Mouse (Mus musculus) intestine, postnatal 0 days (tissue): ENCODE results near the gene Ushbp1. TPM values are rescaled to one million over a fixed set of nuclear protein-coding genes. Genes with fewer than 3 reads are reported as not detected.

Experiments
- ATAC-seq: fragments of 200-750 bp; cut with Nextera tagmentation; 2 replicates; pipeline ENCODE4 v1.8.0; 2017; ENCODE audit warnings: mild to moderate bottlenecking, moderate TSS enrichment, moderate library complexity
- H3K27ac ChIP-seq: fragments of 300-500 bp; sonication (generic); 2 replicates; pipeline ENCODE4 v1.5.1; 2014; ENCODE audit warnings: mild to moderate bottlenecking, low read depth, low read length, moderate library complexity
- H3K27me3 ChIP-seq: fragments of 300-500 bp; sonication (generic); replicated peaks from 2 replicates; pipeline ENCODE4 v1.6.1; 2014; ENCODE audit warnings: low read length, mixed read lengths; ENCODE audit not compliant: control insufficient read depth, insufficient read depth
- H3K36me3 ChIP-seq: fragments of 300-500 bp; sonication (generic); 2 replicates; pipeline ENCODE4 v1.6.1; 2014; ENCODE audit warnings: mild to moderate bottlenecking, moderate library complexity; ENCODE audit not compliant: control insufficient read depth, insufficient read depth
- H3K4me1 ChIP-seq: fragments of 300-500 bp; sonication (generic); replicated peaks from 2 replicates; pipeline ENCODE4 v1.6.1; 2014; ENCODE audit warnings: antibody characterized with exemption, low read length, mixed read lengths; ENCODE audit not compliant: control insufficient read depth, insufficient read depth
- H3K4me2 ChIP-seq: fragments of 300-500 bp; sonication (generic); replicated peaks from 2 replicates; pipeline ENCODE4 v1.6.1; 2014; ENCODE audit warnings: low read depth, mild to moderate bottlenecking, moderate library complexity
- H3K4me3 ChIP-seq: fragments of 300-500 bp; sonication (generic); 2 replicates; pipeline ENCODE4 v1.5.1; 2014; ENCODE audit warnings: low read depth, low read length
- H3K9ac ChIP-seq: fragments of 300-500 bp; sonication (generic); 2 replicates; pipeline ENCODE4 v1.6.1; 2014; ENCODE audit warnings: mild to moderate bottlenecking, low read depth, low read length
- H3K9me3 ChIP-seq: fragments of 300-500 bp; sonication (generic); 2 replicates; pipeline ENCODE4 v1.6.1; 2016; ENCODE audit warnings: mixed run types; ENCODE audit not compliant: control insufficient read depth
- CTCF ChIP-seq: sonication (generic); IDR thresholded peaks from 2 replicates; pipeline ENCODE4 v1.5.1; 2016; ENCODE audit warnings: low read depth, mild to moderate bottlenecking, control low read depth, antibody characterized with exemption, moderate library complexity
- WGBS: fragments of 180-500 bp; shearing (Covaris S2); extraction: QIAGEN DNeasy Blood & Tissue Kit; methylation state at CpG from one replicate; pipeline ENCODE4 v1.1.7; 2014; 5-methylcytosine and 5-hydroxymethylcytosine counted together
- polyA plus RNA-seq: library from polyadenylated mRNA; unstranded; fragments of >200 nt; fragmentation: Nextera tagmentation; extraction: Ambion mirVana; gene quantifications from 2 replicates; pipeline ENCODE4 v1.2.1, GENCODE M21; 2015

The Ushbp1 gene
- polyA plus RNA-seq, 1 experiment from 2014 or later = 4.1 TPM

- Histone ChIP-seq H3K27ac (no peak overlapping the region), H3K4me1 (no peaks in the 10 kb centered on the region), H3K4me3 (no peak overlapping the region), H3K9ac (no peak overlapping the region), H3K27me3 (no peaks in the 10 kb centered on the region), H3K9me3 (no peaks in the 10 kb centered on the region), H3K4me2 (no peak overlapping the region), H3K36me3 (no peaks in the 10 kb centered on the region)
- no peak for ATAC-seq
- WGBS = 95% methylated on average over 2 of the region's 2 CpGs
- TF ChIP-seq CTCF = no peak
These were observed 3.9 kb downstream of the Ushbp1 start for GRCm38 (mm10) chr8:71391696-71392095.

- 48% methylated on average over 1 of the region's 1 CpGs for WGBS
- H3K4me3 ChIP-seq = no peak overlapping the region
- no peak overlapping the region for H3K27ac ChIP-seq
- no peaks in the 10 kb centered on the region for H3K9me3 ChIP-seq
- H3K27me3 ChIP-seq = no peaks in the 10 kb centered on the region
- H3K9ac ChIP-seq = no peak overlapping the region
- no peak for ATAC-seq
- H3K4me1 ChIP-seq = peaks cover 5% of the 10 kb centered on the region
- H3K4me2 ChIP-seq = no peak overlapping the region
- H3K36me3 ChIP-seq = no peaks in the 10 kb centered on the region
- TF ChIP-seq CTCF = no peak
These were observed 7.3 kb downstream of the Ushbp1 start for GRCm38 (mm10) chr8:71388267-71388666.

GRCm38 (mm10) chr8:71385212-71385835 lies 10.3 kb downstream of the Ushbp1 start:
- TF ChIP-seq CTCF = peak; percentile 56
- Histone ChIP-seq H3K4me2 (no peak overlapping the region), H3K27me3 (no peaks in the 10 kb centered on the region), H3K36me3 (no peaks in the 10 kb centered on the region), H3K9me3 (no peaks in the 10 kb centered on the region), H3K4me1 (peaks cover 8% of the 10 kb centered on the region), H3K9ac (no peak overlapping the region), H3K27ac (no peak overlapping the region), H3K4me3 (no peak overlapping the region)
- no peak for ATAC-seq
- 70% methylated on average over 12 of the region's 12 CpGs for WGBS

GRCm38 (mm10) chr8:71383860-71384259 lies 11.7 kb downstream of the Ushbp1 start:
- no peak overlapping the region for H3K4me3 ChIP-seq
- no peak overlapping the region for H3K4me2 ChIP-seq
- peaks cover 13% of the 10 kb centered on the region for H3K4me1 ChIP-seq
- H3K9me3 ChIP-seq = no peaks in the 10 kb centered on the region
- 0 out of 2 replicates have a peak overlapping the region, but pooled peaks have one; percentile 31 for H3K9ac ChIP-seq
- H3K27ac ChIP-seq = peak overlapping the region; percentile 99
- TF ChIP-seq CTCF = no peak
- WGBS = 30% methylated on average over 3 of the region's 3 CpGs
- no peaks in the 10 kb centered on the region for H3K27me3 ChIP-seq
- no peak for ATAC-seq
- H3K36me3 ChIP-seq = 0 out of 2 replicates have a peak, but pooled peaks cover 1% of the 10 kb centered on the region

- no peaks in the 10 kb centered on the region for H3K9me3 ChIP-seq
- H3K4me2 ChIP-seq = 0 out of 2 replicates have a peak overlapping the region, but pooled peaks have one; percentile 9
- peak overlapping the region; percentile 99 for H3K27ac ChIP-seq
- ATAC-seq = no peak
- 24% methylated on average over 12 of the region's 12 CpGs for WGBS
- TF ChIP-seq CTCF = no peak
- 0 out of 2 replicates have a peak, but pooled peaks cover 4% of the 10 kb centered on the region for H3K36me3 ChIP-seq
- H3K9ac ChIP-seq = 0 out of 2 replicates have a peak overlapping the region, but pooled peaks have one; percentile 31
- peaks cover 17% of the 10 kb centered on the region for H3K4me1 ChIP-seq
- no peak overlapping the region for H3K4me3 ChIP-seq
- H3K27me3 ChIP-seq = no peaks in the 10 kb centered on the region
These were observed 12.2 kb downstream of the Ushbp1 start for GRCm38 (mm10) chr8:71383396-71383795.

GRCm38 (mm10) chr8:71381971-71382961 lies 13.3 kb downstream of the Ushbp1 start:
- Histone ChIP-seq H3K27me3 (no peaks in the 10 kb centered on the region), H3K9me3 (no peaks in the 10 kb centered on the region), H3K4me1 (peaks cover 17% of the 10 kb centered on the region), H3K9ac (peak overlapping the region; percentile 92), H3K4me2 (peak overlapping the region; percentile 91), H3K4me3 (peak overlapping the region; percentile 94), H3K27ac (peak overlapping the region; percentile 99), H3K36me3 (peaks cover 11% of the 10 kb centered on the region; the same call in 1 of the 2 replicates)
- WGBS = 1% methylated on average over 61 of the region's 80 CpGs
- TF ChIP-seq CTCF = no peak
- peak; percentile 83 for ATAC-seq
